Mouse (Mus musculus): ENCODE data around the gene Cdk2ap2.

GRCm38 (mm10) chr19:4058581-4058980, 38.4 kb upstream of the Cdk2ap2 start:
- TF ChIP-seq GATA1 (IDR thresholded peaks at IDR 0.05; ENCODE audit: borderline replicate concordance, low read length): no peak
- no peak for TF ChIP-seq FLI1 (IDR thresholded peaks at IDR 0.05; ENCODE audit: low read length)
